Mouse (Mus musculus): Measurements from ENCODE around the gene Fem1a.

Gene Fem1a

GRCm38 (mm10) chr17:56256239-56256881 lies at the start of gene Fem1a:
Gene Fem1a (plus strand): TSS chr17:56256810.
- peak; percentile 87 for DNase-seq (ENCODE audit: low spot score)

- DNase-seq (ENCODE audit: low spot score): no peak
Observed at GRCm38 (mm10) chr17:56206986-56207674, 49.5 kb upstream of the Fem1a start.

GRCm38 (mm10) chr17:56207963-56208530 lies 48.6 kb upstream of the Fem1a start:
- no peak for DNase-seq (ENCODE audit: low spot score)

GRCm38 (mm10) chr17:56208821-56209220 lies 47.8 kb upstream of the Fem1a start:
- DNase-seq (ENCODE audit: low spot score): no peak

GRCm38 (mm10) chr17:56211090-56211489 lies 45.5 kb upstream of the Fem1a start:
- DNase-seq (ENCODE audit: low spot score): no peak

GRCm38 (mm10) chr17:56212676-56213075 lies 43.9 kb upstream of the Fem1a start:
- DNase-seq (ENCODE audit: low spot score): no peak

GRCm38 (mm10) chr17:56214229-56214628 lies 42.4 kb upstream of the Fem1a start:
- DNase-seq (ENCODE audit: low spot score): no peak

- DNase-seq (ENCODE audit: low spot score): no peak
Observed at GRCm38 (mm10) chr17:56217670-56218069, 38.9 kb upstream of the Fem1a start.

- DNase-seq (ENCODE audit: low spot score): peak; percentile 86
Observed at GRCm38 (mm10) chr17:56218377-56219191, 38.0 kb upstream of the Fem1a start, which contains the start of gene Dpp9. Gene Dpp9 (minus strand): TSS chr17:56218905.

- no peak for DNase-seq (ENCODE audit: low spot score)
Observed at GRCm38 (mm10) chr17:56219251-56219650, 37.4 kb upstream of the Fem1a start.

GRCm38 (mm10) chr17:56219805-56220204 lies 36.8 kb upstream of the Fem1a start:
- no peak for DNase-seq (ENCODE audit: low spot score)

- no peak for DNase-seq (ENCODE audit: low spot score)
Observed at GRCm38 (mm10) chr17:56224916-56225315, 31.7 kb upstream of the Fem1a start.

GRCm38 (mm10) chr17:56226566-56226965 lies 30.0 kb upstream of the Fem1a start:
- DNase-seq (ENCODE audit: low spot score): no peak

- DNase-seq (ENCODE audit: low spot score): no peak
Observed at GRCm38 (mm10) chr17:56229943-56230342, 26.7 kb upstream of the Fem1a start.

- no peak for DNase-seq (ENCODE audit: low spot score)
Observed at GRCm38 (mm10) chr17:56233389-56233788, 23.2 kb upstream of the Fem1a start.

GRCm38 (mm10) chr17:56233818-56234469 lies 22.7 kb upstream of the Fem1a start:
- peak; percentile 68 for DNase-seq (ENCODE audit: low spot score)

- DNase-seq (ENCODE audit: low spot score): peak; percentile 97
Observed at GRCm38 (mm10) chr17:56241541-56242401, 14.8 kb upstream of the Fem1a start.

GRCm38 (mm10) chr17:56245608-56246007 lies 11.0 kb upstream of the Fem1a start:
- no peak for DNase-seq (ENCODE audit: low spot score)

GRCm38 (mm10) chr17:56251136-56251829 lies 5.3 kb upstream of the Fem1a start:
- peak; percentile 83 for DNase-seq (ENCODE audit: low spot score)

- DNase-seq (ENCODE audit: low spot score): no peak
Observed at GRCm38 (mm10) chr17:56254695-56255094, 1.9 kb upstream of the Fem1a start.
